Mouse (Mus musculus) B cell, adult 62 days (primary cell): ENCODE results near the gene Zfp820. TPM values are rescaled to one million over a fixed set of nuclear protein-coding genes. Genes with fewer than 3 reads are reported as not detected.

Source experiments
- total RNA-seq: library from RNA; stranded (reverse); gene quantifications from 4 replicates; pipeline ENCODE4 v1.2.4, GENCODE M21; 2023

Zfp820 gene
- total RNA-seq: 0.19 to 0.49 TPM (median 0.33 TPM) in 3 of 4 replicates, not detected in the other

DNA sequence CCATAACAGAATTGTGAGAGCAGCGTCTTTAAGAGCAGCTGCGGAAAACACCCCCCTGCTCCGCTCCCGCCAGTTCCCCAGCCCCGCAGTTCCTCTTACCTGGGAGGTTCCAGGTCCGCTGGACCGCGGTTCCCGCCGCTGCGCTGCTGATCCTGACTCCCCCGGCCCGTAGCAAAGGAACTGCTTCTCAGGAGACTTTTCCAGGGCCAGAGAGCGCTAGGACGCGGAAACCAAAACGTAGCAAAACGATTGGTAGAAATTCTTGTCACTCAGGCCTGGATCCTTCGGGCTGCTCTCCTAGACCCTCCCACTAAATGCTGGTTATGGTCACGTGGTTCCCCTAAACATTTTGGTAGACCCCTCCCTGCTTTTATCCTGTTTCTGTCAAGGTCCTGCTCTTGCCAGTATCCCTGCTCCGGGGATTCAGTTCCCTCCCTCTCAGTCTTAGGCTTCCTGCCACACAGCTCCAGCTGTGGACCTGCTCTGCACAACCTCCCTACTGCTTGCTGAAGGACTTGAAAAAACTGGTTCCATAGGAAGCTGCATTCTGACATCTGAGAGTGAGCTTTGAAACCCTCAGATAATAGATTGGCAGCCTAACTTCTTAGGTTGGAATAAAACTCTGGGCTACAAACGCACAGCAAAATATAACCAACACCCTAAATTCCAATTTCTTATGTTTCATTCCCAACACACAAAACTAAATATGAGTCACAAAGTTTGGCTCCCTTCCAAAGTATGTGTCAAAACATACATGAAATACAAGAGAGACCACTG, at the start of gene Zfp820:
Gene Zfp820 (minus strand): TSS at position 228 of the 777 bp plus-strand sequence.

Other genes starting within 250 kb of the Zfp820 start
- 7.5 to 11.4 TPM (median 9.1 TPM) in 4 replicates for gene Zfp983, start 195.1 kb downstream of the Zfp820 start, total RNA-seq
- gene Gm10226, start 153.9 kb downstream of the Zfp820 start, total RNA-seq: 4.7 to 14.1 TPM (median 9.4 TPM) in 4 replicates
- 1.8 to 2.4 TPM (median 2.1 TPM) in 4 replicates for gene Zfp760, start 138.0 kb downstream of the Zfp820 start, total RNA-seq
- gene Zfp229, start 115.0 kb downstream of the Zfp820 start, total RNA-seq: 2.4 to 3.2 TPM (median 2.9 TPM) in 4 replicates
- gene Zfp995, start 64.2 kb upstream of the Zfp820 start, total RNA-seq: 0.97 to 2.8 TPM (median 2.0 TPM) in 4 replicates
- 20.7 to 22.7 TPM (median 21.7 TPM) in 4 replicates for gene Zfp942, start 116.7 kb upstream of the Zfp820 start, total RNA-seq
- 23.8 to 28.7 TPM (median 26.5 TPM) in 4 replicates for gene Zfp943, start 116.8 kb upstream of the Zfp820 start, total RNA-seq